Mouse (Mus musculus) layer of hippocampus, adult 2 months (tissue): ENCODE data around the gene Prn. TPM values are rescaled to one million over a fixed set of nuclear protein-coding genes. Genes with fewer than 3 reads are reported as not detected.

Source experiments
- DNase-seq, 2 experiments: peaks; one replicate each; pipeline ENCODE4 v3.0.0; 2022; ENCODE audit warnings: low spot score in 2 of 2
- H3K27ac ChIP-seq: fragments of 200-600 bp; 2 replicates; pipeline ENCODE4 v1.8.1; 2022
- H3K4me3 ChIP-seq: fragments of 200-600 bp; 2 replicates; pipeline ENCODE4 v1.8.1; 2022; ENCODE audit warnings: mild to moderate bottlenecking
- CTCF ChIP-seq: fragments of 200-600 bp; conservative IDR thresholded peaks from 2 replicates; pipeline ENCODE4 v1.8.1; 2022; ENCODE audit warnings: antibody characterized with exemption, mild to moderate bottlenecking, moderate library complexity
- total RNA-seq, 2 experiments: library from RNA; stranded (reverse); gene quantifications; 2 replicates each; pipeline ENCODE4 v1.2.3; 2021

Gene Prn
- total RNA-seq, 2 experiments from 2014 or later = not detected

GRCm38 (mm10) chr2:131911341-131911740 lies 1.6 kb downstream of the Prn start:
- TF ChIP-seq CTCF = no peak
- Histone ChIP-seq H3K4me3 (peak overlapping the region; percentile 87), H3K27ac (peak overlapping the region; percentile 98)
- DNase-seq = no peak

- Histone ChIP-seq H3K27ac (peak overlapping the region; percentile 98), H3K4me3 (peak overlapping the region; percentile 87)
- DNase-seq = no peak
- no peak for TF ChIP-seq CTCF
Observed at GRCm38 (mm10) chr2:131912526-131913258, 2.9 kb downstream of the Prn start.

GRCm38 (mm10) chr2:131932275-131932902 lies 22.6 kb downstream of the Prn start:
- no peak overlapping the region; the same call in 1 of the 2 replicates for H3K4me3 ChIP-seq
- H3K27ac ChIP-seq = peak overlapping the region; percentile 85
- no peak for TF ChIP-seq CTCF
- DNase-seq = no peak

GRCm38 (mm10) chr2:131933013-131933412 lies 23.3 kb downstream of the Prn start:
- H3K4me3 ChIP-seq = peak overlapping the region; percentile 6; the same call in 1 of the 2 replicates
- no peak for DNase-seq
- peak overlapping the region; percentile 85 for H3K27ac ChIP-seq
- TF ChIP-seq CTCF = no peak

- H3K4me3 ChIP-seq = peak overlapping the region; percentile 6; the same call in 1 of the 2 replicates
- peak overlapping the region; percentile 85 for H3K27ac ChIP-seq
- no peak for TF ChIP-seq CTCF
- no peak for DNase-seq
Observed at GRCm38 (mm10) chr2:131933598-131933997, 23.8 kb downstream of the Prn start.

- Histone ChIP-seq H3K27ac (peak overlapping the region; percentile 85), H3K4me3 (no peak overlapping the region)
- TF ChIP-seq CTCF = no peak
- DNase-seq = no peak
Observed at GRCm38 (mm10) chr2:131934243-131934642, 24.5 kb downstream of the Prn start.

GRCm38 (mm10) chr2:131935390-131936105 lies 25.8 kb downstream of the Prn start:
- Histone ChIP-seq H3K4me3 (no peak overlapping the region), H3K27ac (peak overlapping the region; percentile 85)
- no peak for DNase-seq
- TF ChIP-seq CTCF = peak; percentile 59

- no peak overlapping the region for H3K27ac ChIP-seq
- DNase-seq = no peak
- TF ChIP-seq CTCF = no peak
- no peak overlapping the region for H3K4me3 ChIP-seq
Observed at GRCm38 (mm10) chr2:131936410-131936809, 26.7 kb downstream of the Prn start.

GRCm38 (mm10) chr2:131939404-131940111 lies 29.8 kb downstream of the Prn start:
- H3K27ac ChIP-seq = peak overlapping the region; percentile 6; the same call in 1 of the 2 replicates
- H3K4me3 ChIP-seq = no peak overlapping the region
- peak; percentile 87 for TF ChIP-seq CTCF
- peak; percentile 50 to 70 for DNase-seq

- Histone ChIP-seq H3K4me3 (no peak overlapping the region), H3K27ac (no peak overlapping the region)
- peak in 1 of 2 experiments; percentile 5 for DNase-seq
- no peak for TF ChIP-seq CTCF
Observed at GRCm38 (mm10) chr2:131940506-131940905, 30.7 kb downstream of the Prn start.

GRCm38 (mm10) chr2:131941501-131941900 lies 31.7 kb downstream of the Prn start:
- no peak for TF ChIP-seq CTCF
- H3K4me3 ChIP-seq = no peak overlapping the region
- no peak overlapping the region for H3K27ac ChIP-seq
- DNase-seq = peak in 1 of 2 experiments; percentile 6

GRCm38 (mm10) chr2:131944370-131944769 lies 34.6 kb downstream of the Prn start:
- peak in 1 of 2 experiments; percentile 0 for DNase-seq
- no peak for TF ChIP-seq CTCF
- Histone ChIP-seq H3K27ac (no peak overlapping the region), H3K4me3 (no peak overlapping the region)
